Mouse (Mus musculus) embryonic stem cell, embryonic (primary cell): ENCODE data around the gene Rps29.
"Not testable (repeated sequence)": the region's sequence is repeated elsewhere in the genome, so short reads cannot be mapped to it uniquely, and the experiment has no call there.

Experiments used
- CTCF ChIA-PET, 4 experiments: fragments of 300-600 bp in 2 of 4; fragments of 350-600 bp in 2 of 4; sonication (Branson Sonifier 250); formaldehyde crosslinking; loops; one replicate each; lab custom pipeline; 2022; ENCODE audit warnings: inconsistent platforms in 2 of 4; lab: Charles Lee
- POLR2A ChIA-PET, 4 experiments: fragments of 300-600 bp in 2 of 4; fragments of 350-600 bp in 2 of 4; sonication (Branson Sonifier 250); formaldehyde crosslinking; loops; one replicate each; lab custom pipeline; 2022; ENCODE audit warnings: antibody characterized with exemption in 4 of 4, inconsistent platforms in 1 of 4; lab: Charles Lee

The Rps29 gene

GRCm38 (mm10) chr12:69185371-69185770, 26.4 kb upstream of the Rps29 start:
- ChIA-PET POLR2A (interaction anchor here in 3 of 4 experiments (0.9 to 3.4 kb wide), 20 partner anchors 8 to 539 kb away, joined by 3 to 33 read pairs (median 12); partner anchors contain the start of genes Dnaaf2 (in 2 of the 3), Gm49383 (in 2 of the 3), Lrr1 (in 2 of the 3) and Rps29 (in 2 of the 3)), CTCF (interaction anchor here in 1 of 4 experiments (0.8 to 2.1 kb wide), 3 partner anchors 10 to 44 kb away, joined by 3 to 6 read pairs (median 3); partner anchors contain the start of gene Gm49383)

- POLR2A ChIA-PET: interaction anchor here in 3 of 4 experiments (0.6 to 3.4 kb wide), 30 partner anchors 8 to 540 kb away, joined by 3 to 33 read pairs (median 6); partner anchors contain the start of genes Gm49383 (in 3 of the 3), Lrr1 (in 3 of the 3), Dnaaf2 (in 2 of the 3) and Rps29 (in 2 of the 3)
- CTCF ChIA-PET: interaction anchor here in 1 of 4 experiments (0.6 to 2.1 kb wide), 4 partner anchors 11 to 44 kb away, joined by 3 to 6 read pairs (median 4); partner anchors contain the start of gene Gm49383
These were observed 25.6 kb upstream of the Rps29 start for GRCm38 (mm10) chr12:69184342-69185295.

- POLR2A ChIA-PET: interaction anchor here in 3 of 4 experiments (0.6 to 3.4 kb wide), 26 partner anchors 8 to 263 kb away, joined by 3 to 33 read pairs (median 7); partner anchors contain the start of genes Gm49383 (in 3 of the 3), Lrr1 (in 3 of the 3), Dnaaf2 (in 2 of the 3) and Rps29 (in 2 of the 3)
- CTCF ChIA-PET: interaction anchor here in 2 of 4 experiments (0.6 to 2.1 kb wide), 3 partner anchors 14 to 40 kb away, joined by 3 to 6 read pairs (median 5); partner anchors contain the start of gene Gm49383 (in 1 of the 2)
These were observed 24.8 kb upstream of the Rps29 start, which contains the start of the genes Rpl36al and Mgat2 for GRCm38 (mm10) chr12:69183583-69184308. Gene Rpl36al (minus strand): TSS chr12:69184083. Gene Mgat2 (plus strand): TSS chr12:69184157.

- ChIA-PET POLR2A (interaction anchor here in 2 of 4 experiments (0.6 to 2.0 kb wide), 7 partner anchors 13 to 374 kb away, joined by 3 to 11 read pairs (median 3); partner anchors contain the start of genes Lrr1 (in 2 of the 2), Gm49383 (in 1 of the 2) and Rps29 (in 1 of the 2)), CTCF (interaction anchor here in 1 of 4 experiments (0.6 kb wide), 1 partner anchor 13 kb away, joined by 7 read pairs; no protein-coding TSS in a partner anchor)
These were observed 22.8 kb upstream of the Rps29 start for GRCm38 (mm10) chr12:69181800-69182199.

- POLR2A ChIA-PET: interaction anchor here (0.5 to 3.8 kb wide), 21 partner anchors 8 to 1712 kb away, joined by 3 to 38 read pairs (median 5); partner anchors contain the start of genes Lrr1 (in 3 of the 4), Rps29 (in 3 of the 4) and Gm49383 (in 1 of the 4)
These were observed 20.4 kb upstream of the Rps29 start for GRCm38 (mm10) chr12:69179371-69179770.

GRCm38 (mm10) chr12:69177526-69177925, 18.5 kb upstream of the Rps29 start:
- ChIA-PET CTCF (interaction anchor here in 1 of 4 experiments (0.8 kb wide), 1 partner anchor 10 kb away, joined by 3 read pairs; no protein-coding TSS in a partner anchor), POLR2A (interaction anchor here in 3 of 4 experiments (1.1 to 3.8 kb wide), 8 partner anchors 9 to 33 kb away, joined by 3 to 38 read pairs (median 4); partner anchors contain the start of genes Dnaaf2 (in 1 of the 3), Gm49383 (in 1 of the 3), Lrr1 (in 1 of the 3) and Rps29 (in 1 of the 3))

More at GRCm38 (mm10) chr12:69179371-69179770, 20.4 kb upstream of the Rps29 start:
- CTCF ChIA-PET: interaction anchor here in 3 of 4 experiments (0.6 to 0.8 kb wide), 6 partner anchors 9 to 572 kb away, joined by 5 to 24 read pairs (median 6); partner anchors contain the start of gene Lrr1 (in 1 of the 3)

GRCm38 (mm10) chr12:69175975-69176374, 17.0 kb upstream of the Rps29 start:
- POLR2A ChIA-PET: interaction anchor here in 2 of 4 experiments (0.7 to 1.6 kb wide), 6 partner anchors 8 to 21 kb away, joined by 3 to 5 read pairs (median 4); partner anchors contain the start of genes Gm49383 (in 2 of the 2), Rps29 (in 2 of the 2), Mgat2 (in 1 of the 2) and Rpl36al (in 1 of the 2)
- CTCF ChIA-PET: no interaction called here

- POLR2A ChIA-PET: interaction anchor here in 3 of 4 experiments (0.6 to 7.8 kb wide), 10 partner anchors 8 to 165 kb away, joined by 3 to 96 read pairs (median 6); partner anchors contain the start of genes Rps29 (in 2 of the 3), Mgat2 (in 1 of the 3) and Rpl36al (in 1 of the 3)
- CTCF ChIA-PET: interaction anchor here in 1 of 4 experiments (0.6 kb wide), 1 partner anchor 55 kb away, joined by 4 read pairs; no protein-coding TSS in a partner anchor
These were observed 12.3 kb upstream of the Rps29 start for GRCm38 (mm10) chr12:69171307-69171706.

GRCm38 (mm10) chr12:69168461-69169106, 9.6 kb upstream of the Rps29 start, which contains the start of gene Lrr1:
Gene Lrr1 (plus strand): TSS chr12:69168814.
- CTCF ChIA-PET: interaction anchor here in 3 of 4 experiments (0.5 to 1.5 kb wide), 12 partner anchors 9 to 140 kb away, joined by 3 to 7 read pairs (median 3); partner anchors contain the start of gene Rps29 (in 1 of the 3)
- POLR2A ChIA-PET: interaction anchor here (0.6 to 7.8 kb wide), 40 partner anchors 8 to 1830 kb away, joined by 3 to 96 read pairs (median 4); partner anchors contain the start of genes Rps29 (in 4 of the 4), Mgat2 (in 3 of the 4), Rpl36al (in 3 of the 4) and Gm49383 (in 2 of the 4)

- ChIA-PET CTCF (interaction anchor here in 3 of 4 experiments (0.6 to 1.5 kb wide), 10 partner anchors 9 to 141 kb away, joined by 3 to 6 read pairs (median 3); partner anchors contain the start of gene Rps29 (in 1 of the 3)), POLR2A (interaction anchor here (0.6 to 7.8 kb wide), 38 partner anchors 8 to 1830 kb away, joined by 3 to 96 read pairs (median 4); partner anchors contain the start of genes Rps29 (in 4 of the 4), Mgat2 (in 3 of the 4), Rpl36al (in 3 of the 4) and Gm49383 (in 2 of the 4))
These were observed 8.9 kb upstream of the Rps29 start for GRCm38 (mm10) chr12:69167656-69168460.

- POLR2A ChIA-PET: interaction anchor here in 2 of 4 experiments (1.2 to 7.8 kb wide), 8 partner anchors 10 to 195 kb away, joined by 3 to 96 read pairs (median 10); partner anchors contain the start of genes Rps29 (in 2 of the 2), Mgat2 (in 1 of the 2) and Rpl36al (in 1 of the 2)
- CTCF ChIA-PET: not testable (repeated sequence)
These were observed 8.0 kb upstream of the Rps29 start for GRCm38 (mm10) chr12:69166861-69167581.

GRCm38 (mm10) chr12:69164904-69165303, 5.9 kb upstream of the Rps29 start:
- ChIA-PET POLR2A (interaction anchor here in 2 of 4 experiments (0.6 to 1.9 kb wide), 6 partner anchors 8 to 561 kb away, joined by 4 to 13 read pairs (median 6); partner anchors contain the start of genes Mgat2 (in 1 of the 2) and Rpl36al (in 1 of the 2)), CTCF (no interaction called here)

GRCm38 (mm10) chr12:69163586-69163985, 4.6 kb upstream of the Rps29 start:
- POLR2A ChIA-PET: interaction anchor here in 1 of 4 experiments (0.9 to 1.9 kb wide), 5 partner anchors 8 to 37 kb away, joined by 3 to 13 read pairs (median 6); partner anchors contain the start of genes Gm49383, Mgat2 and Rpl36al
- CTCF ChIA-PET: not testable (repeated sequence)

GRCm38 (mm10) chr12:69160677-69161076, 1.7 kb upstream of the Rps29 start:
- CTCF ChIA-PET: not testable (repeated sequence)
- POLR2A ChIA-PET: interaction anchor here in 3 of 4 experiments (0.6 to 1.7 kb wide), 7 partner anchors 8 to 969 kb away, joined by 3 to 8 read pairs (median 5); partner anchors contain the start of genes Lrr1 (in 1 of the 3) and Mgat2 (in 1 of the 3)
